Mouse (Mus musculus) cerebellum, adult 9-11 months (tissue): ENCODE data around the gene Mblac1.

ENCODE experiments used
- DNase-seq: peaks from one replicate; pipeline ENCODE4 v3.0.0; 2022

Mblac1 gene

DNA sequence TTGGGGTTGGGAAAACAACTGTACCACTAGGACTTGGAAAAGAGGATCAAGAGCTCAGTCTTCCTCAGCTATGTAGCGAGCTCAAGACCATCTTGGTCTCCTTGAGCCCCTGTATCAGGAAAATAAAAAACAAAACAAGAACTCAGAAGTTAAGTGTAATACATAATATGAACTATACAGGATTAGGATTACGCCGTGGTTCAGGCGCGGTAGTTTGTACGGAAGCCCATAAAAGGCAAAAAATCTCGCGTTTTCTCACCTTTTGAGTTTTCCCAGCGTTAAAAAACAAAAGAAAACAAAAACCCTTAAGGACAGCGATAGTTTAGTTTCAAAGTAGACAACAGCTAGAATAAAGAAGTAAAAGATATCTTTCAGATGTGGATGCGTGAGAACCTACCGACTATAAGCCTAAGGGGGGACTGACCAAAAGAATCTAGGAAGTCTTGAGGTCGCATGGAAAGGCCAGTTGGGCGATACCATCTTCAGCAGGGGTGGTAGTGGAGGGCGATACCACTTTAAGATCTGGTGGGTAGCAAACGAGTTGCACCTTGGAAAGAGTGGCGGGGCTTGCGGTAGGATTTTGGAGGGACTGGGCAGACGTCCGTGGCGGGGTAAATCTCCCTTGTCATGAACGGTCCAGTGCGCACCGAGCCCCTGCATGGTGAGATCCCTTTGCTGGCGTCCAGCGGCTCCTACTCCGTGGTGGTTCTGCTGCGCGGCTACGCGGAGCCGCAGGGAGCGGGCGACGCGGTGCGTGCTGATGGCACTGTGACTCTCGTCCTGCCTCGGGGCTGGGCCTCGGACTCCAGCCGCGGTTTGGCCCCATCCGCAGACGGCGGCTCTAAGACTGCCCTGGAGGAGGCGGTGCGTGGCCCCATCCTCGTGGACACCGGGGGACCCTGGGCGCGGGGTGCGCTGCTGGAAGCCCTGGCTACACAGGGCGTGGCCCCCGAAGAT lies at the start of gene Mblac1:
Gene Mblac1 (plus strand): TSS at position 544 of the 957 bp plus-strand sequence.
- peak; percentile 88 for DNase-seq

DNA sequence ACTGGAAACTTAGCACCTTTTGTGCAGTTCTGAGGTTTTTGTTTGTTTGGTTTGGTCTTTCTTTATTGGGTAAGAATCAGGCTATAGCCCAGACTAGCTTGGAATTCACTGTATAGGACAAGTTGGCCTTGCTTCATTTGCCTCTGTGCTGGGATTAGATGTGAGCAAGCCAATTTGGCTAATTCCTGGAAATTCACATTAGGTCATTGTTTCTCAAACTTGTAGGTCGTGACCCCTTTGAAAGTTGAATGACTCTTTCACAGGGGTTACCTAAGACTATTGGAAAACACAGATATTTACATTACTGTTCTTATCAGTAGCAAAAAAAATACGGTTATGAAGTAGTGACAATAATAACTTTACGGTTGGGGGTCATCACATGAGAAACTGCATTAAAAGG lies 39.7 kb upstream of the Mblac1 start:
- DNase-seq, result no peak

- peak; percentile 94 for DNase-seq
These were observed 38.6 kb upstream of the Mblac1 start, which contains the start of gene Zfp113 for GRCm38 (mm10) chr5:138155443-138155976. Zfp113 (minus strand) TSS chr5:138155744.

DNA sequence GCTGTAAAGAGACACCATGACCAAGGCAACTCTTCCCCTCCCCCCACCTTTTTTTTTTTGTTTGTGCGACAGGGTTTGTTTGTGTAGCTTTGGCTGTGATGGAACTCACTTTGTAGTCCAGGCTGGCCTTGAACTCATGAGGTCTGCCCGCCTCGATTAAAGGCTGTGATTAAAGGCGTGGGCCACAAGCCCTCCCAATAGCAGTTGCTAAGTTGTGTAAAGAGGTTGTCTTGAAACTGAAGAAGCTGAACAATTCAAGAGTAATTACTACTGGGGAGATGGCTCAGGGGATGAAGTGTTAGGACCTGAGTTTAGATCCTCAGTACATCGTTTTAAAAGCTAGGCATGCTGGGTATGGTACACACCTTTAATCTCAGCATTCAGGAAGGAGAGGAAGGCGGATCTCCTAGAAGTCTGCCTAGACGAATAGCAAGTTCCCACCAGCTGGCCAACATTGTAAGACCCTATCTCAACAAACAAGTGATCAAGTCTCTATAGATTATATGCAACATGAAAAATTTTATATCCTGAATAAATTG lies 33.8 kb upstream of the Mblac1 start:
- peak; percentile 42 for DNase-seq

DNA sequence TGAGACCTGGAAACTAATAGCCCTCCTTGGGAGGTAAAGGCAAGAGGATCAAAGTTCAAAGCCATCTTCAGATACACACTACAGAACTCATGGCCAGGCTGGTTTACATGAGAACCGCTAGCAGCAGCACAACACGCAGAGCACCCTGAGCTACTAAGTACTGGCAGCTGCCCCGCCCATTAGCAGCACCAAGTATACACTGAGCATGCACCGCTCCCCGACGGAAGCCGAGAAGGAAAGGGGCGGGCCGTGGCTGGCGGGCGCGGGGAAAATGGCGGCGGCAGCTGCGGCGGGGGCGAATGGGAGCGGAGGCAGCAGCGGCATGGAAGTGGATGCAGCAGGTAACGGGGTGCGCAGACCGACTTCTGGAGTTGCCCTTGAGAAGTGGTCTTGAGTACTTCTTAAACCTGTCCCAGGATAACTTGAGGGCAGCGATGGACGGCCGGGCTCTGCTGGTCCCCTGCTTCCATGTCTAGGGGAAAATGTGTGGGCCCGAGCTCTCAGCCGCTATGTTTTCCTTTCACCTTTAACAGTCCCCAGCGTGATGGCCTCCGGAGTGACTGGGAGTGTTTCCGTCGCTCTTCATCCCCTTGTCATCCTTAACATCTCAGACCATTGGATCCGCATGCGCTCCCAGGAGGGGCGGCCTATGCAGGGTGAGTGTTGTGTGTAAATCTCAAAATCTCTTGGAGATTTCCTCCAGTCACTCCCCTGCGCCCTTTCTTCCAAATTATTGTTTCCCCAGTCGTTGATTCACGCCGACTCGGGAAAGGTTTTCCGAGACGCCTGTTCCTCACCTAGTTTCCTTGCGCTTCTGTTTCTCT lies 33.1 kb upstream of the Mblac1 start, which contains the start of gene Cops6:
Gene Cops6 (plus strand): TSS at position 230 of the 824 bp plus-strand sequence.
- peak; percentile 94 for DNase-seq

DNA sequence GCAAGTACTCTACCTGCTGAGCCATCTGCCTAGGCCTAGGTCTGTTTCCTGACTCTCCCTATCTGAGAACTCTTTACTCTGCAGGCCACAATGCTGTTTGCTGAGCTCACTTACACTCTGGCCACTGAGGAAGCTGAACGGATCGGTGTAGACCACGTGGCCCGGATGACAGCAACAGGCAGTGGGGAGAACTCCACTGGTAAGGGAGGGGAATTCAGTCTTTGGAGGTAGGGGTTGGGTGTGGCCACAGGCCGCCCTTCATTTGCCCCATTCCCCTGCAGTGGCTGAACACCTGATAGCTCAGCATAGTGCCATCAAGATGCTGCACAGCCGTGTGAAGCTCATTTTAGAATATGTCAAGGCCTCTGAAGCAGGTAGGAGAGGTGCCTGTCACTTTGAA lies 31.1 kb upstream of the Mblac1 start:
- peak; percentile 28 for DNase-seq

GRCm38 (mm10) chr5:138163610-138164009 lies 30.5 kb upstream of the Mblac1 start:
- peak; percentile 26 for DNase-seq

DNA sequence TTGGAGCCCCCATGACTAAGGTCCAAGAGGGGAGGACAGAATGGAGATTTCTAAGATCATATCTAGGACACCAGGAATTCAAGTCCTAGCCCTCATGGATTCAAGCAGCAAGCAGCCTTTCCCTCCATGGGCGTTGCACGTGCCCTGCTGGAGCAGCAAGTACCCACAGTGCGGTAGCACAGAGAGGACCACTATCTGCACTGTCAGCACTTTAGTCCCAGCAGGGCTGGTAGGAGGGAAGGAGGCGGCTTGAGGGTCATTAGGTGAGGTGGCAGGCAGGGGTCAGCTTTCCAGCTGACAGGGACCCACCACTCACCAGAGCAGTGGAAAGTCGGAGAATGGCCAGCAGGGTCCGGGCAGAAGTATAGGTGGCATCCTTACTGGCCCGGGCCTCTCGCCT lies 28.5 kb upstream of the Mblac1 start:
- DNase-seq, result peak; percentile 33

- DNase-seq, result peak; percentile 97
These were observed 23.1 kb upstream of the Mblac1 start for GRCm38 (mm10) chr5:138170936-138171561.

DNA sequence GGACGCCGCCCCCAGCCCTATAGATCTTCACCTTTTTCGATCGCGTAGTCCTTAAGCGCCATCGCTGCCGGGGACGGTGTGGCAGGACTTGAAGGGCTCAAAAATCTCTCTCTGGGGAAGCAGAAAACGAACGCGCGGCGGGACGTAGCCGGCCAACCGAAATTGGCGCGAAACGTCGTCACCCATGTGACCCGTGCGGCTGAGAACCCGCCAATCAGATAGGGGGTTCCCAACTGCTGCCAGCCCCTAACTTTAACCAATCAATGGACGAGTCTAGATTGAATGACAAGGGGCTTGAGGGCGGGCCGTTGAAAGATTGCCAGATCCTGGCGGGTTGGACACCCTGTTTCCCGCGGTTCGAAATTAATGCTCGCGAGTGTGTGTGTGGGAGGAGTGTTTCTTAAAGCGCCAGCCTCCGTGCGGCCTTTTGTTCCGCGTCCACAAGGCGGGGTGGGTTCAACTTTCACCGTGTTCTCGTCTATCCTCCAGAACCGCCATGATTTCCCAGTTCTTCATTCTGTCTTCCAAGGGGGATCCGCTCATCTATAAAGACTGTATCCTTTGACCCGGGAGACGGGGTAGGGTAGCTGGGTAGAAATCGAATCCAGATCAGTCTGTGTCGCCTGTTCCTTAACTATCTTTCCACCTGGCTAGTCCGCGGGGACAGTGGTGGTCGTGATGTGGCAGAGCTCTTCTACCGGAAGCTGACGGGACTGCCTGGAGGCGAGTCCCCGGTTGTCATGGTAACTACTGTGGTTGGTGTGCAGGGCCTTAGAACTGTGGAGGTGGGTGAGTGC lies 22.2 kb upstream of the Mblac1 start, which contains the start of the genes Ap4m1 and Mcm7:
Gene Ap4m1 (plus strand): TSS at position 308 of the 797 bp plus-strand sequence.
Gene Mcm7 (minus strand): TSS at position 728 of the 797 bp plus-strand sequence.
- peak; percentile 99 for DNase-seq

GRCm38 (mm10) chr5:138173217-138173616 lies 20.9 kb upstream of the Mblac1 start:
- DNase-seq, result no peak

GRCm38 (mm10) chr5:138186950-138187638 lies 7.0 kb upstream of the Mblac1 start, which contains the start of the genes Taf6 and Cnpy4:
Taf6 (minus strand) TSS chr5:138187451.
Cnpy4 (plus strand) TSS chr5:138187485.
- DNase-seq, result peak; percentile 88

DNA sequence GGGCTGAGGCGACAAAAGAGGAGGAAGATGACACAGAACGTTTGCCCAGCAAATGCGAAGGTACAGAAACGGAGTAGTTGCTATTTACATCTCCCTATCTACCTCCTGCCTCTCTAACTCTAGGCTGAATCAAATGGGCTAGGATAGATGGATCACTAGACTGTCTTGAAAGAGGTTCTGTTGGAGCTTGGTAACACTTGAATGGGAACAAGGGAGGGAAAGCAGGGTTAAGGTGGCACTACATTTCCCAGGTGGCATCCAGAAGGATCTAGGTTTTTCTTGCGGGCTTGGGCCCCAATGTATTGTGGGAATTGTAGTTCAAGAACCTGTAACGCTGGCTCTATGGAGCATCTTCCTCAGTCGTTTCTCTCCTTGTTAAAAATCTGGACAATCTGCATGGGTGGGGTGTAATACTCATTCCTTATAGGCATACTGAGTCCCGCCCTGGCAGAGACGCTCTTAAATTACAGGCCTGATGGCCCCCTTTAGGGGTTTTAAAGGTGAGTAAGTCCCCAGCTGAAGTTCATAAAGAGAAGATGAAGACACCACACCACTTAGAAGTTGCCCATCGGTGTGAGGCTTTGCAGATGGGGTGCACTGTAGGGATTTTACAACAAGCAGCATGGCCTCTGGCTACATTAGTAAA lies 6.3 kb upstream of the Mblac1 start:
- DNase-seq, result peak; percentile 85

- DNase-seq, result peak; percentile 66
These were observed 736 bp downstream of the Mblac1 start for GRCm38 (mm10) chr5:138194755-138195345.

DNA sequence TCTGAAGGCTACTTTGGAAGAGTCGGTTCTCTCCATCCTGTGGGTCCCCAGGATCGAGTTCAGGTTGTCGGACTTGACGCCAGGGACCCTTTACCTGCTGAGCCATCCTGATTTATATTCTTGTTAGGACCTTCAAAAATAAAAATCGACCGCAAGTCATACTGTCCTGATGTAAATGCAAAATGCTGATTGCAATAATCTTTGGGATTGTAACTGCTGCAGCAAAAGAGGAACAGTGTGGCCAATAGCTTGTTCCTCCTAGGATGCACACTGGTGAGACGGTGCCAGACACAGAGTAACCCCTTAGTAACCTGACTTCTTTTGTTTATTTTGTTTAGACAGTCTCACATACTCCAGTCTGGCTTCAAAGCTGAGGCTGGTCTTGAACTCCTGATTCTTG lies 1.3 kb downstream of the Mblac1 start:
- DNase-seq, result no peak

- DNase-seq, result no peak
These were observed 5.5 kb downstream of the Mblac1 start for GRCm38 (mm10) chr5:138199576-138199975.

- DNase-seq, result no peak
These were observed 8.0 kb downstream of the Mblac1 start for GRCm38 (mm10) chr5:138202086-138202485.

DNA sequence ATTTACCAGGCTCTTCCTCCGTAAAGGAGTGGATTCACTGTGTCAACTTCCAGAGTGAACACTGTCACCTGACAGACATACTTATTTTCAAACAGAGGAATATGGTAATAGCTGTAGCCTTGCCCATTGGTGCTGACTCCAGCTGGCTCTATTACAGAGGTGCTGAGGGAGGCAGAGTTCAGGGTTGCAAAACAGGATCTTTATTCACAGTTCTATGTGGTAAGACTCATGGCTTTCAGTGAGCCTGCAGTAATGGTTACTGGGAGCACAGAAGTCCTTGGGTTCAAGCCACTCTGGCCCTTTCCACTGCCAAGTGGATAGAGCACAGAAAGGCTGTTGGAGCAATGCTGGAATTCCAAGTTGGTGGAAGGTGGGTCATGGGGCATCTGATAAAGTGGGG lies 13.1 kb downstream of the Mblac1 start:
- no peak for DNase-seq

GRCm38 (mm10) chr5:138207873-138208272 lies 13.8 kb downstream of the Mblac1 start:
- DNase-seq, result no peak
